In genomic region chr19:6035966-6036585, GRCm38 (mm10) we compare ENCODE assay signal across 31 mouse cellular contexts. TPM values are rescaled to one million over a fixed set of nuclear protein-coding genes. Genes with fewer than 3 reads are reported as not detected.
DNase-seq lines count a peak whose midpoint lies in the region; ATAC-seq and TF ChIP-seq lines count a peak whose summit lies in the region.
"Had no signal": no experiment of that assay in that cellular context is flagged by ENCODE, and none has a peak within 500 bp of the region (broad histone marks: within the 10 kb centered on the region; RNA-seq: fewer than 3 reads in every experiment).

No protein-coding gene starts in this region.

- H3K27ac ChIP-seq in intestine, embryonic 15.5 days: no peak overlapping the region
- no peak overlapping the region for H3K27ac ChIP-seq in intestine, postnatal 0 days (ENCODE audit: low read depth, low read length)
- H3K27ac ChIP-seq in intestine, embryonic 16.5 days (ENCODE audit: low read length): no peak overlapping the region
- H3K27ac ChIP-seq in small intestine, adult 2 months (ENCODE audit: insufficient read depth, low read depth, low read length): peak overlapping the region; percentile 53
- H3K27ac ChIP-seq: embryonic facial prominence, embryonic 15.5 days; gastrocnemius, adult 2 months; heart, embryonic 15.5 days; hindbrain, embryonic 10.5 days; hindbrain, embryonic 13.5 days; hindbrain, postnatal 0 days had no signal

- no peaks in the 10 kb centered on the region for H3K36me3 ChIP-seq in intestine, embryonic 15.5 days
- no peaks in the 10 kb centered on the region for H3K36me3 ChIP-seq in intestine, postnatal 0 days (ENCODE audit: control insufficient read depth, insufficient read depth)
- H3K36me3 ChIP-seq in intestine, embryonic 16.5 days (ENCODE audit: control insufficient read depth, insufficient read depth, low read length): no peaks in the 10 kb centered on the region
- H3K36me3 ChIP-seq in small intestine, adult 2 months (ENCODE audit: control insufficient read depth, insufficient read depth, low read length): no peaks in the 10 kb centered on the region
- H3K36me3 ChIP-seq: embryonic facial prominence, embryonic 15.5 days; G1E; heart, embryonic 12.5 days; heart, embryonic 15.5 days; hindbrain, embryonic 10.5 days; hindbrain, embryonic 13.5 days had no signal

- H3K9ac ChIP-seq in intestine, embryonic 15.5 days: no peak overlapping the region
- no peak overlapping the region for H3K9ac ChIP-seq in intestine, postnatal 0 days (ENCODE audit: low read depth, low read length)
- H3K9ac ChIP-seq in intestine, embryonic 16.5 days (ENCODE audit: low read depth, low read length): no peak overlapping the region
- H3K9ac ChIP-seq: embryonic facial prominence, embryonic 15.5 days; forebrain, postnatal 0 days; heart, embryonic 12.5 days; heart, embryonic 15.5 days; hindbrain, embryonic 13.5 days had no signal

- H3K4me1 ChIP-seq in intestine, embryonic 15.5 days (replicated peaks): no peaks in the 10 kb centered on the region
- H3K4me1 ChIP-seq in intestine, postnatal 0 days (replicated peaks; ENCODE audit: control insufficient read depth, insufficient read depth, low read length): no peaks in the 10 kb centered on the region
- no peaks in the 10 kb centered on the region for H3K4me1 ChIP-seq in intestine, embryonic 16.5 days (ENCODE audit: control insufficient read depth, insufficient read depth, low read length)
- peaks cover 31% of the 10 kb centered on the region for H3K4me1 ChIP-seq in small intestine, adult 2 months (ENCODE audit: control insufficient read depth, insufficient read depth, insufficient read length, low read length)
- H3K4me1 ChIP-seq: embryonic facial prominence, embryonic 15.5 days; heart, embryonic 12.5 days; heart, embryonic 15.5 days; hindbrain, embryonic 10.5 days; hindbrain, embryonic 13.5 days had no signal

- H3K9me3 ChIP-seq in intestine, embryonic 15.5 days: no peaks in the 10 kb centered on the region
- no peaks in the 10 kb centered on the region for H3K9me3 ChIP-seq in intestine, postnatal 0 days (ENCODE audit: control insufficient read depth)
- H3K9me3 ChIP-seq in intestine, embryonic 16.5 days (ENCODE audit: control insufficient read depth, low read length): no peaks in the 10 kb centered on the region
- H3K9me3 ChIP-seq: embryonic facial prominence, embryonic 15.5 days; G1E; heart, embryonic 12.5 days; heart, embryonic 15.5 days; hindbrain, embryonic 10.5 days; hindbrain, embryonic 13.5 days had no signal

- TF ChIP-seq CTCF in intestine, postnatal 0 days (IDR thresholded peaks at IDR 0.05; ENCODE audit: low read depth): no peak
- no peak for TF ChIP-seq CTCF in small intestine, adult 2 months (IDR thresholded peaks at IDR 0.05; ENCODE audit: extremely low read depth, insufficient read length, insufficient replicate concordance, low read depth, low read length)

- ATAC-seq in intestine, embryonic 15.5 days: 0 out of 2 replicates have a peak, but pooled peaks have one; percentile 15
- ATAC-seq in intestine, postnatal 0 days: no peak
- peak; percentile 36; the same call in 1 of the 2 replicates for ATAC-seq in intestine, embryonic 16.5 days
- ATAC-seq: forebrain, embryonic 14.5 days; forebrain, postnatal 0 days; hindbrain, postnatal 0 days; Patski had no signal

- DNase-seq in adipocyte (ENCODE audit: low spot score): peak; percentile 63
- DNase-seq in spleen, adult 12 weeks (ENCODE audit: low spot score): no peak
- no peak for DNase-seq in retina, embryonic 14.5 days (ENCODE audit: low spot score)
- DNase-seq: adrenal gland, adult 2 months; adrenal gland, postnatal 14 days; B cell, adult 2 months; cerebellum, adult 11-12 months; cerebellum, adult 8-10 months; cerebellum, postnatal 10 days; cerebellum, postnatal 36 days; embryo, embryonic 11 days; forebrain, postnatal 0 days; gastrocnemius, adult 2 months; gastrocnemius, postnatal 14 days; heart, adult 18-20 months; heart, postnatal 10 days; heart, postnatal 36 days had no signal

- no peak overlapping the region for H3K4me3 ChIP-seq in intestine, embryonic 15.5 days (replicated peaks)
- H3K4me3 ChIP-seq in intestine, postnatal 0 days (ENCODE audit: low read depth, low read length): no peak overlapping the region
- H3K4me3 ChIP-seq in intestine, embryonic 16.5 days (ENCODE audit: low read length): no peak overlapping the region
- H3K4me3 ChIP-seq in small intestine, adult 2 months (ENCODE audit: low read depth, low read length): no peak overlapping the region
- H3K4me3 ChIP-seq: embryonic facial prominence, embryonic 15.5 days; gastrocnemius, adult 2 months; heart, embryonic 12.5 days; heart, embryonic 15.5 days; hindbrain, embryonic 10.5 days; hindbrain, embryonic 13.5 days had no signal

- WGBS in intestine, embryonic 15.5 days: 72% methylated on average over 9 of the region's 9 CpGs
- WGBS in intestine, postnatal 0 days: 60% methylated on average over 9 of the region's 9 CpGs
- WGBS in intestine, embryonic 16.5 days: 65% methylated on average over 9 of the region's 9 CpGs
- 26% methylated on average over 9 of the region's 9 CpGs for WGBS in small intestine, adult 2 months

- H3K4me2 ChIP-seq in intestine, embryonic 15.5 days (replicated peaks): no peak overlapping the region
- H3K4me2 ChIP-seq in intestine, postnatal 0 days (replicated peaks; ENCODE audit: low read depth): no peak overlapping the region
- H3K4me2 ChIP-seq in intestine, embryonic 16.5 days (ENCODE audit: low read depth, low read length): no peak overlapping the region
- H3K4me2 ChIP-seq: embryonic facial prominence, embryonic 15.5 days; heart, embryonic 12.5 days; heart, embryonic 15.5 days; hindbrain, embryonic 13.5 days had no signal

- no peak for TF ChIP-seq POLR2A in small intestine, adult 2 months (IDR thresholded peaks at IDR 0.05; ENCODE audit: low read depth, low read length)

- H3K27me3 ChIP-seq in intestine, embryonic 15.5 days (replicated peaks): no peaks in the 10 kb centered on the region
- no peaks in the 10 kb centered on the region for H3K27me3 ChIP-seq in intestine, postnatal 0 days (replicated peaks; ENCODE audit: control insufficient read depth, insufficient read depth, low read length)
- no peaks in the 10 kb centered on the region for H3K27me3 ChIP-seq in intestine, embryonic 16.5 days (replicated peaks; ENCODE audit: control insufficient read depth, insufficient read depth, low read length)
- no peaks in the 10 kb centered on the region for H3K27me3 ChIP-seq in small intestine, adult 2 months (ENCODE audit: control insufficient read depth, insufficient read depth, low read length)
- H3K27me3 ChIP-seq: CH12.LX; embryonic facial prominence, embryonic 15.5 days; heart, embryonic 12.5 days; heart, embryonic 15.5 days; hindbrain, embryonic 13.5 days had no signal

RNA-seq across cellular contexts. Expression of gene Syvn1, which starts 10.3 kb away (rescaled TPM):
- polyA plus RNA-seq in intestine, embryonic 15.5 days (2015; fragmentation: Nextera tagmentation; extraction: Ambion mirVana): 24.2 and 27.4 TPM in 2 replicates
- polyA plus RNA-seq in intestine, postnatal 0 days (2015; fragmentation: Nextera tagmentation; extraction: Ambion mirVana): 17.7 and 21.3 TPM in 2 replicates
- 29.1 and 36.4 TPM in 2 replicates for polyA plus RNA-seq in intestine, embryonic 16.5 days (2015; fragmentation: Nextera tagmentation; extraction: Ambion mirVana)
- polyA plus RNA-seq in small intestine, adult 2 months (2012; rRNA removed): 70.9 and 103 TPM in 2 replicates

RNA-seq across cellular contexts. Expression of gene Capn1, which starts 20.4 kb away (rescaled TPM):
- polyA plus RNA-seq in intestine, embryonic 15.5 days (2015; fragmentation: Nextera tagmentation; extraction: Ambion mirVana): 10.3 and 10.4 TPM in 2 replicates
- polyA plus RNA-seq in intestine, postnatal 0 days (2015; fragmentation: Nextera tagmentation; extraction: Ambion mirVana): 17.0 and 17.8 TPM in 2 replicates
- polyA plus RNA-seq in intestine, embryonic 16.5 days (2015; fragmentation: Nextera tagmentation; extraction: Ambion mirVana): 11.8 and 12.4 TPM in 2 replicates
- polyA plus RNA-seq in small intestine, adult 2 months (2012; rRNA removed): 30.9 and 129 TPM in 2 replicates

RNA-seq across cellular contexts. Expression of gene Mrpl49, which starts 21.5 kb away (rescaled TPM):
- polyA plus RNA-seq in intestine, embryonic 15.5 days (2015; fragmentation: Nextera tagmentation; extraction: Ambion mirVana): 72.7 and 78.4 TPM in 2 replicates
- 35.0 and 36.3 TPM in 2 replicates for polyA plus RNA-seq in intestine, postnatal 0 days (2015; fragmentation: Nextera tagmentation; extraction: Ambion mirVana)
- polyA plus RNA-seq in intestine, embryonic 16.5 days (2015; fragmentation: Nextera tagmentation; extraction: Ambion mirVana): 71.4 and 79.5 TPM in 2 replicates
- polyA plus RNA-seq in small intestine, adult 2 months (2012; rRNA removed): 7.6 and 14.8 TPM in 2 replicates

RNA-seq across cellular contexts. Expression of gene Fau, which starts 21.6 kb away (rescaled TPM):
- polyA plus RNA-seq in intestine, embryonic 15.5 days (2015; fragmentation: Nextera tagmentation; extraction: Ambion mirVana): 876 and 881 TPM in 2 replicates
- polyA plus RNA-seq in intestine, postnatal 0 days (2015; fragmentation: Nextera tagmentation; extraction: Ambion mirVana): 964 and 990 TPM in 2 replicates
- polyA plus RNA-seq in intestine, embryonic 16.5 days (2015; fragmentation: Nextera tagmentation; extraction: Ambion mirVana): 868 and 882 TPM in 2 replicates
- 1,660 and 2,469 TPM in 2 replicates for polyA plus RNA-seq in small intestine, adult 2 months (2012; rRNA removed)

RNA-seq across cellular contexts. Expression of gene Znhit2, which starts 24.9 kb away (rescaled TPM):
- 30.1 and 31.9 TPM in 2 replicates for polyA plus RNA-seq in intestine, embryonic 15.5 days (2015; fragmentation: Nextera tagmentation; extraction: Ambion mirVana)
- 30.8 and 33.3 TPM in 2 replicates for polyA plus RNA-seq in intestine, postnatal 0 days (2015; fragmentation: Nextera tagmentation; extraction: Ambion mirVana)
- polyA plus RNA-seq in intestine, embryonic 16.5 days (2015; fragmentation: Nextera tagmentation; extraction: Ambion mirVana): 27.6 and 29.9 TPM in 2 replicates
- polyA plus RNA-seq in small intestine, adult 2 months (2012; rRNA removed): 56.8 and 78.1 TPM in 2 replicates
